Mouse (Mus musculus): Measurements from ENCODE around the gene Timp4. TPM values are rescaled to one million over a fixed set of nuclear protein-coding genes. Genes with fewer than 3 reads are reported as not detected.
A peak's percentile ranks its signal among the peaks of the same experiment; 100 is the strongest.

Timp4 gene
- polyA plus RNA-seq, 1 experiment from 2014 or later: 0.12 TPM

- 4% methylated on average over 2 of the region's 2 CpGs for WGBS
- no peak overlapping the region for H3K4me3 ChIP-seq (ENCODE audit: low read depth, low read length)
Measured at GRCm38 (mm10) chr6:115227529-115227928, 24.5 kb downstream of the Timp4 start.

GRCm38 (mm10) chr6:115227043-115227442 is 25.0 kb downstream of the Timp4 start, which contains the start of gene Gm17482:
TSS of gene Gm17482 (plus strand) at chr6:115227343.
- H3K4me1 ChIP-seq (replicated peaks; ENCODE audit: control insufficient read depth, insufficient read depth, low read length): no peaks in the 10 kb centered on the region
- H3K4me2 ChIP-seq (ENCODE audit: low read length): no peak within 1 kb of the TSS
- H3K27ac ChIP-seq (ENCODE audit: low read depth): no peak within 1 kb of the TSS
- 78% methylated on average over 4 of the region's 4 CpGs for WGBS
- H3K4me3 ChIP-seq (ENCODE audit: low read depth, low read length): no peak within 1 kb of the TSS
- no peaks in the 10 kb centered on the region for H3K36me3 ChIP-seq (ENCODE audit: control insufficient read depth, insufficient read depth, low read length)
- H3K9me3 ChIP-seq (ENCODE audit: control insufficient read depth, low read length): no peaks in the 10 kb centered on the region
- H3K9ac ChIP-seq (ENCODE audit: low read length): no peak within 1 kb of the TSS
- H3K27me3 ChIP-seq (replicated peaks; ENCODE audit: control insufficient read depth, insufficient read depth, low read length): no peaks in the 10 kb centered on the region
- DNase-seq (ENCODE audit: low spot score): no peak
- 0 out of 2 replicates have a peak, but pooled peaks have one; percentile 15 for ATAC-seq (replicated peaks; ENCODE audit: low FRiP score, low TSS enrichment, low read depth)

More at GRCm38 (mm10) chr6:115227529-115227928, 24.5 kb downstream of the Timp4 start:
- Histone ChIP-seq H3K9ac (ENCODE audit: low read length) (no peak overlapping the region), H3K4me1 (replicated peaks; ENCODE audit: control insufficient read depth, insufficient read depth, low read length) (no peaks in the 10 kb centered on the region), H3K36me3 (ENCODE audit: control insufficient read depth, insufficient read depth, low read length) (no peaks in the 10 kb centered on the region), H3K27me3 (replicated peaks; ENCODE audit: control insufficient read depth, insufficient read depth, low read length) (no peaks in the 10 kb centered on the region), H3K4me2 (ENCODE audit: low read length) (no peak overlapping the region), H3K9me3 (ENCODE audit: control insufficient read depth, low read length) (no peaks in the 10 kb centered on the region), H3K27ac (ENCODE audit: low read depth) (no peak overlapping the region)
- ATAC-seq (replicated peaks; ENCODE audit: low FRiP score, low TSS enrichment, low read depth) (peak; percentile 53; the same call in 1 of the 2 replicates), DNase-seq (ENCODE audit: low spot score) (peak; percentile 88)

GRCm38 (mm10) chr6:115225519-115225918 is 26.5 kb downstream of the Timp4 start:
- Histone ChIP-seq H3K27ac (ENCODE audit: low read depth) (no peak overlapping the region), H3K36me3 (ENCODE audit: control insufficient read depth, insufficient read depth, low read length) (no peaks in the 10 kb centered on the region), H3K4me2 (ENCODE audit: low read length) (no peak overlapping the region), H3K9me3 (ENCODE audit: control insufficient read depth, low read length) (no peaks in the 10 kb centered on the region), H3K27me3 (replicated peaks; ENCODE audit: control insufficient read depth, insufficient read depth, low read length) (no peaks in the 10 kb centered on the region), H3K9ac (ENCODE audit: low read length) (no peak overlapping the region), H3K4me3 (ENCODE audit: low read depth, low read length) (no peak overlapping the region), H3K4me1 (replicated peaks; ENCODE audit: control insufficient read depth, insufficient read depth, low read length) (no peaks in the 10 kb centered on the region)
- DNase-seq (ENCODE audit: low spot score) (no peak), ATAC-seq (replicated peaks; ENCODE audit: low FRiP score, low TSS enrichment, low read depth) (no peak)
- 60% methylated on average over 3 of the region's 3 CpGs for WGBS

GRCm38 (mm10) chr6:115221215-115221641 is 30.8 kb downstream of the Timp4 start:
- H3K4me2 ChIP-seq (ENCODE audit: low read length): no peak overlapping the region
- no peak overlapping the region for H3K9ac ChIP-seq (ENCODE audit: low read length)
- no peak for ATAC-seq (replicated peaks; ENCODE audit: low FRiP score, low TSS enrichment, low read depth)
- no peak overlapping the region for H3K4me3 ChIP-seq (ENCODE audit: low read depth, low read length)
- no peaks in the 10 kb centered on the region for H3K4me1 ChIP-seq (replicated peaks; ENCODE audit: control insufficient read depth, insufficient read depth, low read length)
- 79% methylated on average over 8 of the region's 8 CpGs for WGBS
- DNase-seq (ENCODE audit: low spot score): no peak
- no peaks in the 10 kb centered on the region for H3K36me3 ChIP-seq (ENCODE audit: control insufficient read depth, insufficient read depth, low read length)
- no peaks in the 10 kb centered on the region for H3K27me3 ChIP-seq (replicated peaks; ENCODE audit: control insufficient read depth, insufficient read depth, low read length)
- H3K27ac ChIP-seq (ENCODE audit: low read depth): no peak overlapping the region
- no peaks in the 10 kb centered on the region for H3K9me3 ChIP-seq (ENCODE audit: control insufficient read depth, low read length)

- Histone ChIP-seq H3K27ac (ENCODE audit: low read depth) (peak overlapping the region; percentile 4; the same call in 1 of the 2 replicates), H3K4me2 (ENCODE audit: low read length) (no peak overlapping the region), H3K4me1 (replicated peaks; ENCODE audit: control insufficient read depth, insufficient read depth, low read length) (0 out of 2 replicates have a peak, but pooled peaks cover 5% of the 10 kb centered on the region), H3K9me3 (ENCODE audit: control insufficient read depth, low read length) (no peaks in the 10 kb centered on the region), H3K27me3 (replicated peaks; ENCODE audit: control insufficient read depth, insufficient read depth, low read length) (no peaks in the 10 kb centered on the region), H3K4me3 (ENCODE audit: low read depth, low read length) (no peak overlapping the region), H3K36me3 (ENCODE audit: control insufficient read depth, insufficient read depth, low read length) (no peaks in the 10 kb centered on the region), H3K9ac (ENCODE audit: low read length) (no peak overlapping the region)
- no peak for DNase-seq (ENCODE audit: low spot score)
- WGBS: 50% methylated on average over 5 of the region's 5 CpGs
- ATAC-seq (replicated peaks; ENCODE audit: low FRiP score, low TSS enrichment, low read depth): no peak
Measured at GRCm38 (mm10) chr6:115213129-115213528, 38.9 kb downstream of the Timp4 start.

GRCm38 (mm10) chr6:115212132-115212903 is 39.7 kb downstream of the Timp4 start:
- Histone ChIP-seq H3K4me1 (replicated peaks; ENCODE audit: control insufficient read depth, insufficient read depth, low read length) (0 out of 2 replicates have a peak, but pooled peaks cover 5% of the 10 kb centered on the region), H3K9me3 (ENCODE audit: control insufficient read depth, low read length) (no peaks in the 10 kb centered on the region), H3K36me3 (ENCODE audit: control insufficient read depth, insufficient read depth, low read length) (no peaks in the 10 kb centered on the region), H3K27me3 (replicated peaks; ENCODE audit: control insufficient read depth, insufficient read depth, low read length) (no peaks in the 10 kb centered on the region), H3K4me2 (ENCODE audit: low read length) (no peak overlapping the region), H3K9ac (ENCODE audit: low read length) (no peak overlapping the region), H3K27ac (ENCODE audit: low read depth) (peak overlapping the region; percentile 39; the same call in 1 of the 2 replicates), H3K4me3 (ENCODE audit: low read depth, low read length) (no peak overlapping the region)
- no peak for DNase-seq (ENCODE audit: low spot score)
- WGBS: 34% methylated on average over 5 of the region's 5 CpGs
- no peak for ATAC-seq (replicated peaks; ENCODE audit: low FRiP score, low TSS enrichment, low read depth)

GRCm38 (mm10) chr6:115210820-115211219 is 41.2 kb downstream of the Timp4 start:
- 56% methylated on average over 3 of the region's 3 CpGs for WGBS
- Histone ChIP-seq H3K9ac (ENCODE audit: low read length) (no peak overlapping the region), H3K4me1 (replicated peaks; ENCODE audit: control insufficient read depth, insufficient read depth, low read length) (0 out of 2 replicates have a peak, but pooled peaks cover 5% of the 10 kb centered on the region), H3K9me3 (ENCODE audit: control insufficient read depth, low read length) (no peaks in the 10 kb centered on the region), H3K27ac (ENCODE audit: low read depth) (no peak overlapping the region), H3K4me2 (ENCODE audit: low read length) (no peak overlapping the region), H3K27me3 (replicated peaks; ENCODE audit: control insufficient read depth, insufficient read depth, low read length) (no peaks in the 10 kb centered on the region), H3K36me3 (ENCODE audit: control insufficient read depth, insufficient read depth, low read length) (no peaks in the 10 kb centered on the region), H3K4me3 (ENCODE audit: low read depth, low read length) (no peak overlapping the region)
- no peak for ATAC-seq (replicated peaks; ENCODE audit: low FRiP score, low TSS enrichment, low read depth)
- DNase-seq (ENCODE audit: low spot score): no peak

GRCm38 (mm10) chr6:115210187-115210586 is 41.8 kb downstream of the Timp4 start:
- DNase-seq (ENCODE audit: low spot score): no peak
- no peak for ATAC-seq (replicated peaks; ENCODE audit: low FRiP score, low TSS enrichment, low read depth)
- Histone ChIP-seq H3K9ac (ENCODE audit: low read length) (no peak overlapping the region), H3K9me3 (ENCODE audit: control insufficient read depth, low read length) (no peaks in the 10 kb centered on the region), H3K27me3 (replicated peaks; ENCODE audit: control insufficient read depth, insufficient read depth, low read length) (no peaks in the 10 kb centered on the region), H3K27ac (ENCODE audit: low read depth) (no peak overlapping the region), H3K4me1 (replicated peaks; ENCODE audit: control insufficient read depth, insufficient read depth, low read length) (0 out of 2 replicates have a peak, but pooled peaks cover 5% of the 10 kb centered on the region), H3K4me3 (ENCODE audit: low read depth, low read length) (no peak overlapping the region), H3K4me2 (ENCODE audit: low read length) (no peak overlapping the region), H3K36me3 (ENCODE audit: control insufficient read depth, insufficient read depth, low read length) (no peaks in the 10 kb centered on the region)
- WGBS: 58% methylated on average over 2 of the region's 2 CpGs
